Mouse (Mus musculus) megakaryocyte, embryonic 14.5 days (primary cell): Measurements from ENCODE around the gene Hsf5.

Experiments
- FLI1 ChIP-seq: IDR thresholded peaks from 2 replicates; pipeline ENCODE4 v1.6.1; 2012; ENCODE audit warnings: low read length, inconsistent platforms, mixed read lengths
- GATA1 ChIP-seq: IDR thresholded peaks from 3 replicates; pipeline ENCODE4 v1.6.1; 2012; ENCODE audit warnings: mixed read lengths, low read length, inconsistent platforms, borderline replicate concordance

- no peak for TF ChIP-seq GATA1
- TF ChIP-seq FLI1: no peak
Observed at GRCm38 (mm10) chr11:87638793-87639192, 21.8 kb downstream of the Hsf5 start.
